Mouse (Mus musculus): ENCODE results near the gene Nol11.

- TF ChIP-seq CTCF (IDR thresholded peaks at IDR 0.05), result no peak
- TF ChIP-seq POLR2A (IDR thresholded peaks at IDR 0.05; ENCODE audit: insufficient read depth, low read depth, low read length), result no peak
Observed at GRCm38 (mm10) chr11:107226013-107226412, 36.8 kb upstream of the Nol11 start.
